Mouse (Mus musculus) kidney, adult 2 months (tissue): ENCODE measurements around the gene Amot.

Experiments
- CTCF ChIP-seq: fragments of 200-500 bp; conservative IDR thresholded peaks from 2 replicates; pipeline ENCODE4 v1.5.1; 2011; ENCODE audit warnings: low read depth, mild to moderate bottlenecking, control low read depth, low read length, moderate library complexity, mixed read lengths; ENCODE audit not compliant: insufficient read depth, insufficient read length
- POLR2A ChIP-seq: fragments of 200-500 bp; IDR thresholded peaks from one replicate; pipeline ENCODE4 v1.6.1; 2011; ENCODE audit warnings: low read depth, low read length, control low read depth

DNA sequence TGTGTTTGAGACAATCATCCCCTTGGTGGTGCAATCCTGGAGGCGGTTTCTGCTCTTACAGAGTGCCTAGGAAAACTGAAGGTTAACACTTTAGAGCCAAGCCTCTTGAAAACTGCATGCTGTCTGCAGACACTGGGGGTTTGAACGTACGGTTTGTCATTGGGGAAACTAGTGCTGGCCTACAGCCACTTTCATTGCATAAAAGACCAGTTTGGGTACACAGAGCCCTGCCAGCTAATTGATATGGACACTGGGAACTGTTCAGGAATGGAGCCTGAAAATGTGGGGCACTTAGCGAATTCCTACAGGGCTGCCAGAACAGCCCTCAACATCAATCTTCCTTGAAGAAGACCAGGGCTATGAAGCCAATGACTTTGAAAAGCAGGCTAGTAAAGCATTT, 50.2 kb downstream of the Amot start:
- TF ChIP-seq POLR2A (no peak), CTCF (no peak)
